Mouse (Mus musculus): ENCODE data around the gene Rab3d.

Gene Rab3d

GRCm38 (mm10) chr9:21918035-21918592 lies at the start of gene Rab3d:
Rab3d (minus strand) TSS chr9:21918192.
- peak; percentile 92 for DNase-seq

GRCm38 (mm10) chr9:21963417-21963816 lies 45.4 kb upstream of the Rab3d start, which contains the start of gene Epor:
Epor (minus strand) TSS chr9:21963506.
- DNase-seq: peak; percentile 55

DNA sequence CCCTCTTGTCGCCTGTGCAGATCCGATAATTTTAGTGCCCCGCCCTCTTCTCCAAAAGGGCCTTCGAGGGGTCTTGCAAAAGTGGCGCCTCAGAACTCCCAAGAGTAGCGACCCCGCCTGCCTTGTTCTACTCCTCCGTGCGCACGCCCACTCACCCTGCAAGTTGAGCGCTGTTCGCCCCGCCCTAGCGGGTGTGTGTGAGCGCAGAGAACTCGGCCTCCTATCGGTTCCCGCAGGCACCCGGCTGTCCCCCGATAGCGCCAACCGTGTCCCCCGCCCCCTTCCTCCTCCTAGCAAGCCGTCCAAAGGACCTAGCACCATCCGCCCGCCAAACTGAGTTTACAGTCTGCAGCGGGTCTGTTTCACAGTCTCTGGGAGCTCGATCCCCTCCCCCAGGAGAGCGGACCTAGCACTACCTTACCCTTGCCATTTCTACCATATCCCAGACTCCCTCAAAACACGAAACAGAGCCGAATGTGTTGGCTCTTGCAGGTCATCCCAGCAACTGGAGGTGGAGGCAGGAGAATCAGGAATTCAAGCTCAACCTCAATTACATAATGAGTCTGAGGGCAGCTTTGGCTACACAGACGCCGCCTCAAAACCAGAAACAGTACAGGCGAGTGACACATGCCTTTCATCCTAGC lies 44.5 kb upstream of the Rab3d start:
- peak; percentile 79 for DNase-seq

DNA sequence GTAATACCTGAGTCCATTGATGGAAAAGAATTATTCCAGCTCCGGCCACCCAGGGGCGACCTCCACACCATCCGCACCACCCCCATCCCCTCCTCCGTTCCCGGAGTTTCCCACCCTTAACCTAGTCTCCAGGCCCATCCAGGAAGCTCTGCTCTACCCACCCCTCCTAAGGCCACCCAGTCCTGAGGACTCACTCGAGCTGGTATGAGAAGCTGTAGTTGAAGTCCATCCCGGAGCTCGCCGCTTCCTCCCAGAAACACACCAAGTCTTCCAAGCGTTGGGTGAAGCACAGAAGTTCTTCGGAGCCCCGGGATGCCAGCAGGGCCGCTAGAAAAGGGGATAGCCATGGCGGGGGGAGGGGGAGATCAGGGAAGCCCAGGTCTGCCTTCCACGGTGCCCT lies 44.0 kb upstream of the Rab3d start:
- DNase-seq: no peak

DNA sequence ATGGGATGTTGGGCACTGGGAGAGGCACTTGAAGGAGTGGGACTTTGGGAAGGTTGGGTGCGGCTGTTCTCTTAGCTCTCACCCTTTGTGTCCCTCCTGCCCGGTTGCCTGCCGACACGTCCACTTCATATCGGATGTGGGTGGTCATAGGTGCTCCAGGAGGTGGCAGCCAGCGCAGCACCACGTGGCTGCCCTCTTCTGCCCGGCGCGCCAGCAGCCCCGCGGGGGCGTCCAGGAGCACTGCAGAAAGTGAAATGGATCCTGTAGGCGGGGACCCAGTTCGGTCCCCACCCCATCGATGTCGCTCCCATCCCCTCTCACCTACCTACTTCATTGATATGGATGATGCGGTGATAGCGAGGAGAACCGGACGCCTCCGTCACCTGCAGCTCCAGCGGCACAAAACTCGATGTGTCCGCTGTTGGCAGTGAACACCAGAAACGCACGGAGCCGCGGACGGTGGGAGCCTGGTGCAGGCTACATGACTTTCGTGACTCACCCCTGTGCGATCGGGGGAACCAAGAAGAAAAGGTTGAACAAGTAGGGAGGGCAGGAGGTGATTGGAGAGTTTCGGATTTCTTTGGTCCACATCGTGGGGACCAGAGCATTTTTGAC lies 43.5 kb upstream of the Rab3d start:
- DNase-seq: peak; percentile 50

GRCm38 (mm10) chr9:21960558-21961208 lies 42.7 kb upstream of the Rab3d start:
- DNase-seq: peak; percentile 60

DNA sequence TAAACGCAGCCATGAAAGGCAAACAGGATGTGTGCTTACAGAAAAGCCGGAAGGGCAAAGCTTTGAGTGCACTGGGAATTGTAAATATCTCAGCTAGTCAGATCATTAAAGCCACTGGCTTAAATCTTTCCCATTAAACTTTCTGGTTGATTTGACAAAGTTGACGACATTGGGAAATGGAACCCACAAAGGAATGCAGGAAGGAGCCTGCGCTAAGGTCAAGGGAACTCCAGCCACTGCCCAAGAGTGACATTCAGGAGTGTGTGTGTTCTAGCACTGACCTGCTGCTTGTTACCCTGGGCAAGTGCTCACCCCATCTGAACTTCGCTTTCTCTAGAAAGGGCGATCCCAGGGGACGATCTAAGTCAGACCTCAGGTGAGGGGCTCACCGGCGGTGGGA lies 42.1 kb upstream of the Rab3d start:
- no peak for DNase-seq

DNA sequence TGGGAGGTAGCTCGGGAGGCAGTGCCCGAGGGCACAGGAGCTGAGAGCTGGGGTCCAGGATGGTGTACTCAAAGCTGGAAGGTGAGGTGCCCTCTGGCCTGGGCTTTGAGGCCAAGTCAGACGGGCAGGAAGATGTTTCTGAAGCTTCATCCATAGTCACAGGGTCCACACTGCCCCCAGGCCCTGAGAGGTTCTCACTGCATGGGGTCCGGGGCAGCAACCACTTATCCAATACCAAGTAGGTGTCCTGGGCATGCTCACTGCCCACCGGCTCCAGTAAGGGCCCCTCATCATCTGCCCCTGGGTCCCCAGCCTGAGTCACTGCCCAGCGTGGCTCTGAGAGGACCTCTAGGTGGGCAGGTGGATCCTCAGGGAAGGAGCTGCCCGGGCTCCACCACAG lies 41.3 kb upstream of the Rab3d start:
- DNase-seq: peak; percentile 54

GRCm38 (mm10) chr9:21958372-21958771 lies 40.4 kb upstream of the Rab3d start:
- no peak for DNase-seq

DNA sequence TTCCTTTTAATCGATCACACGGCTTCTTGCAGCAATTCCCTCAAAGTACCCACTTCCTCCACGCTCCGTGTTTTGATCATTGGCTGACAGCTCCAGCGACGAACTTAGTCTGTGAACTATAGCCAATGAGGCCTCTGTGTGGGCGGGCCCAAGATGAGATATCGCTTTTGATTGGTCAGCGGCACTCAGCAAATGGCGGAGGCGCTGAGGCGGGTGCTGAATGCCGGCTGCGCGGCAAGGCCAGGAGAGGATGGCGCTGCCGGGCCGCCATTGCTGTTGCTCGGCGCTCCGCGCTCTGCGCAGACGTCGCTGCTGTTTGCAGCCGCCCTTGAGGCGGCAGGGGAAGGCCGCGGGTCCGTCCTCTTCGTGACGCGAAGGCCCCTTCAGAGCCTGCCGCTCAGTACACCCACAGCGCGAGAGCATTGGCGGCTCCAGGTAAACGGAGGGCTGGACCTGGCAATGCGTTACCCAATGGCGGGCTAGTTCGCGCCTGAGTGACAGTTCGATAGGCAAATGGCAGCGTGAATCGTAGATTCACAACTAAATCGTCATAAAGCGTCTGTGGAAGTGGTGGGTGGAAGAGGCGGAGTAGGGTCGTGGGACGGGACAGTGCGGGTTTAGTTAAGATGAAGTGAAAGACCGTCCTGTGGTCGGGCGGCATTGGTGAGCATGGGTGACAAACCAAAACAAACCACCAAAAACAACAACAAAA lies 37.7 kb upstream of the Rab3d start, which contains the start of gene Swsap1:
Gene Swsap1, plus strand, starts transcription at position 186 of the 712 bp plus-strand sequence.
- DNase-seq: peak; percentile 99

DNA sequence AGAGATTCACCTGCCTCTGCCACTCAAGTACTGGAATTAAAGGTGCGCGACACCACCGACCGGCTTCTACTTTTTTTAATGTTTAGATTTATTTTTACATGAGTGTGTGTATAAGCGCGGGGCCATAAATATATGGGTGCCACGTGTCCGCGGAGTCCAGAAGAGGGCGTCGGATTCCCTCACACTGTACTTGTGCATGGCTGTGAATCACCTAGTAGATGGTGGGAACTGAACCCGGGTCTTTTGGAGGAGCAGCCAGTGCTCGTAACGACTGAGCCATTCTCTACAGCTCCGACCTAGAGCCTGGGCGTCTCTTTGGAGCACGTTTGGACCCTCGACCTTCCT lies 37.2 kb upstream of the Rab3d start:
- DNase-seq: no peak

- DNase-seq: peak; percentile 59
Measured at GRCm38 (mm10) chr9:21954635-21955034, 36.6 kb upstream of the Rab3d start.

- no peak for DNase-seq
Measured at GRCm38 (mm10) chr9:21953600-21953999, 35.6 kb upstream of the Rab3d start.

DNA sequence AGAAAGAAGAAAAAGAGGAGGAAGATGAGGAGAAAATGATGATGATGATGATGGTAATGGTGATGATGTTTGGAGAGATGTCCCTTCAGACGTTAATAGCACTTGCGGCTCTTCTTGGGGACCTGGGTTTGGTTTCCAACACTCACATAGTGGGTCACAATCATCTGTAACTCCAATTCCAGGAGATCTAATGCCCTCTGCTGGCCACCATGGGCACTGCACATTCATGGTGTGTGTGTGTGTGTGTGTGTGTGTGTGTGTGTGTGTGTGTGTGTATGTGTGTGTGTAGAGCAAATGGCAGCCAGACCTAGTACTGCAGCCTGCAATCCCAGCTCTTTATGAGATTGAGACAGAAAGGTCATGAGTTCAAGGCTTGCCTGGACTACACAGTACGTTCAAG lies 34.0 kb upstream of the Rab3d start:
- no peak for DNase-seq

DNA sequence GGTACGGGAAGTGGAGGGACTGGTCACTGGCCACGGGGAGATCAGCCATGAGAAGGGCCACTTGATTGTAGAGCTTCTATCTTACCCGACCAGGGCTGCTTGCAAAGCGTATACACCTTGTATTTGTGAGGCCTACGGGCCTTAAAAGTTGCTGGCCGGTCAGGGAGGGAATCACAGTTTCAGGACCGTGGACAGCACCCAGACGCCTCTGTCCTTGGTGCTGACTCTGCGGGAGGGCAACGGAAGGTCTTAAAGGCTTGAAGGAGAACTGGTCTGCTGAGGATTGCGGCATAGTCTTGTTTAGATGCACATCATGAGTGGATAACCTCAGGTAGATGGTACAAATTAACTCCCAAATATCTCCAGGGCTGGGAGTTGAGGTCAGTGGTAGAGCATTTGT lies 32.3 kb upstream of the Rab3d start:
- no peak for DNase-seq

DNA sequence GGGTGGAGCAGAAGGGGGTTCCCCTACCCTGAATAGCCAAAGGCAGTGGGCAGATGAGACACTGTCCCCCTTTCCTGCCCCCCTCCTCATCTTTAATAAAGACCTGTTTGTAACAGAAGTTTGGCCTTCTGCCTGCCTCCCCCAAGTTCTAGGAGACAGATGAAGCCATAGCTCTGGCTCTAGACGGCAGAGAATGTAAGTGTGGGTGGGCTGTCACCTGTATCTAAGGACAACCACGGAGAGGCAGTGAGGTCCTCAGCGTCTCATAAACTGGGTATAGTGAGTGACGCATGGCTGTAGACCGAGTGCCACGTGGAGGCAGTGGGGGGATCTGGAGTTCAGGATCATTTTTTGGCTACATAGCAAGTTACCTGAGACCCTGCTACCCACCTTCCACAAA lies 30.8 kb upstream of the Rab3d start:
- DNase-seq: peak; percentile 17

DNA sequence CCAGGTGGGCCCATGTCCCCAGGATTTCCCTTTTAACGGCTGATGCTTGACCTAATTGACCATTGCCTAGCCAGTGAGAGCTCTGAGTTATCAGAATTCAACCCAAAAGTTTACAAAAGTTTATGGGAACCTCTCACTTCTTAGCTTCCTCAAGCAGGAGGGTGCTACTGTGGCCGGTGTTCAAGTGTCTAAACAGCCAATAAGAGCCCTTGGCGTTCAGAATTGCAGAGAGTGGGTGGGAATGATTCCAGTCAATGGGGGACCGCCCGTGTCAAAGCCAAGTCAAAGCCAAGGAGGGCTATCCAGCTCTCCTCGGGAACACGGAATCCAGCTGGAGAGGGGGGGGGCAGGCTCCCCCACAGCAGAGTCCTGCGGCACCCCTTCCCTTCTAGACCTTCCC lies 30.2 kb upstream of the Rab3d start:
- no peak for DNase-seq

- DNase-seq: peak; percentile 39
Measured at GRCm38 (mm10) chr9:21947540-21948130, 29.6 kb upstream of the Rab3d start.

GRCm38 (mm10) chr9:21944267-21944666 lies 26.3 kb upstream of the Rab3d start:
- DNase-seq: peak; percentile 41

GRCm38 (mm10) chr9:21943638-21944037 lies 25.6 kb upstream of the Rab3d start:
- DNase-seq: no peak

GRCm38 (mm10) chr9:21943046-21943445 lies 25.1 kb upstream of the Rab3d start:
- DNase-seq: no peak

- peak; percentile 63 for DNase-seq
Measured at GRCm38 (mm10) chr9:21938234-21938855, 20.4 kb upstream of the Rab3d start.

Data from cerebellum, adult 9-11 months (tissue).